Mouse (Mus musculus): Measurements from ENCODE around the gene Sbp. TPM values are rescaled to one million over a fixed set of nuclear protein-coding genes. Genes with fewer than 3 reads are reported as not detected.

The Sbp gene
- polyA plus RNA-seq, 1 experiment from 2014 or later: not detected

GRCm38 (mm10) chr17:23955174-23955573 lies 13.7 kb downstream of the Sbp start, which contains the start of gene Sbpl:
Gene Sbpl (minus strand): TSS chr17:23955274.
- no peak for ATAC-seq (ENCODE audit: insufficient number of reproducible peaks, insufficient read depth, low FRiP score, low read depth)

DNA sequence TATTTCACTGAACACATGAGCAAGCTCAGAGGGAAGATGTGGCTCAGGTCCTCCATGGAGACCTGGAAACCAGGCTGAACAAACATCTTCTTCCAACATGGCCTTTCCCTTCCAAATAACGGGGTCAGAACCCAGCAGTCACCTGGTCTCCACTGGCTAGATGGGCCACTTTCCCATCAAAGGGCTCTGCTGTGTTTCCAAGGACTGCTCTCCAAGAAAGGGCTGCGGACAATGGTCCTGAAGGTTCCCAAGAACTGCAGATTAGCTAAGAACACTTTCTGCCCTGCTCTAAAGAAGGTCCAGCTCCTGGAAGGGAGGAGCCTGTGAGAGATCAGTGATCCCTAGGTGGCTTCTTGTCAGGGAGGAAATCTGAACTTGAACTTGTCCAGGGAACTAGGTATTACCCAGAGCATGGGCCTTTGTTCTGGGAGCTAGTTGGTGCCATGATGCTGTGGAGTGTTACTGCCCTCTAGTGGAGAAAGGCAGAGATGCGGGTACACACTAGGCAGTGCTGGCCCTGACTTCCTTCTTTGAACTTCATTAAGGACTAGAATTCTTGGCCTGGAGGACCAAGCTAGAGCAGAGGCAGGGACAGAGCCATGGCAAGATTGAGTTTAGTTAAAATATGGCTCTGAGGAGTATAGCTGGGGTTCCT lies 18.7 kb downstream of the Sbp start:
- Histone ChIP-seq H3K9ac (ENCODE audit: low read length) (no peak overlapping the region), H3K27ac (replicated peaks in 1 of 2; ENCODE audit: control insufficient read depth in 1 of 2, insufficient read depth in 1 of 2, low read depth in 2 of 2, low read length in 2 of 2) (no peak overlapping the region), H3K4me1 (ENCODE audit: control insufficient read depth in 2 of 2, insufficient read depth in 2 of 2, low read length in 2 of 2) (no peaks in the 10 kb centered on the region), H3K36me3 (ENCODE audit: control insufficient read depth, insufficient read depth, low read length) (no peaks in the 10 kb centered on the region), H3K4me3 (ENCODE audit: control insufficient read depth in 1 of 2, insufficient read depth in 1 of 2, low read depth in 1 of 2, low read length in 2 of 2) (no peak overlapping the region), H3K27me3 (ENCODE audit: control insufficient read depth, insufficient read depth, low read length) (no peaks in the 10 kb centered on the region; the same call in 1 of the 2 replicates), H3K4me2 (ENCODE audit: low read length) (no peak overlapping the region), H3K9me3 (ENCODE audit: control insufficient read depth, low read length) (no peaks in the 10 kb centered on the region)
- peak; percentile 71; the same call in 1 of the 2 replicates for ATAC-seq (ENCODE audit: insufficient number of reproducible peaks, insufficient read depth, low FRiP score, low read depth)
- 33% methylated on average over 3 of the region's 3 CpGs for WGBS

More at GRCm38 (mm10) chr17:23955174-23955573, 13.7 kb downstream of the Sbp start, which contains the start of gene Sbpl:
- no peaks in the 10 kb centered on the region for H3K4me1 ChIP-seq (ENCODE audit: control insufficient read depth in 2 of 2, insufficient read depth in 2 of 2, low read length in 2 of 2)
- no peak within 1 kb of the TSS for H3K4me2 ChIP-seq (ENCODE audit: low read length)
- no peak within 1 kb of the TSS for H3K27ac ChIP-seq (replicated peaks in 1 of 2; ENCODE audit: control insufficient read depth in 1 of 2, insufficient read depth in 1 of 2, low read depth in 2 of 2, low read length in 2 of 2)
- H3K9ac ChIP-seq (ENCODE audit: low read length): no peak within 1 kb of the TSS
- no peaks in the 10 kb centered on the region; the same call in 1 of the 2 replicates for H3K27me3 ChIP-seq (ENCODE audit: control insufficient read depth, insufficient read depth, low read length)
- H3K36me3 ChIP-seq (ENCODE audit: control insufficient read depth, insufficient read depth, low read length): no peaks in the 10 kb centered on the region
- WGBS: 76% methylated on average over 5 of the region's 5 CpGs
- no peak within 1 kb of the TSS for H3K4me3 ChIP-seq (ENCODE audit: control insufficient read depth in 1 of 2, insufficient read depth in 1 of 2, low read depth in 1 of 2, low read length in 2 of 2)
- H3K9me3 ChIP-seq (ENCODE audit: control insufficient read depth, low read length): no peaks in the 10 kb centered on the region

DNA sequence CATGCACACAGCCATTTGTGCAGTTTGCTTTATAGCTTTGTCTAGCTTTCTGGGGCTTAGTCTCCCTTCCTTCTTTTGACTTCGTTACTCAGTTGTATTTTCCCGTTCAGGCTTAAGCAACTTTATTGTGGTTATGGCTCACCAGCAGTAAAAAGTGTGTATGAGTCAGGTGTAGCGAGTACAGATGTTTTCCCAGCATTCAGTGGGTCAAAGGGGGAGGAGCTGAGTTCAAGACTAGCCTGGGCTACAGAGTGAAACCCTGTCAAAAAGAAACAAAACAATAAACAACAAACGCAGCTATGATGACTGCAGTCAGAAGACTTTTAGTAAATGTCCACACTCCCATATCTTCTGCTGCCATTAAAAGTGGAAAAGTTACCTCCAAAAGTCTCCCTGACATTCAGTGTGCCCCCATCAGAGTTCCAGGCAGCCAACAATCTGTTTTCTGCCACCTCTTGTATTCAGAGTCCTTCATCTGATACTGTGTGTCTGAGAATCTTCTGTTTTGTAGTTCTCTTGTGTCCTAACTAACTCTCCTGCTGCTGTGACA lies 20.2 kb downstream of the Sbp start:
- 78% methylated on average over 4 of the region's 4 CpGs for WGBS
- H3K36me3 ChIP-seq (ENCODE audit: control insufficient read depth, insufficient read depth, low read length): no peaks in the 10 kb centered on the region
- H3K9ac ChIP-seq (ENCODE audit: low read length): no peak overlapping the region
- no peak overlapping the region for H3K4me2 ChIP-seq (ENCODE audit: low read length)
- no peaks in the 10 kb centered on the region for H3K4me1 ChIP-seq (ENCODE audit: control insufficient read depth in 2 of 2, insufficient read depth in 2 of 2, low read length in 2 of 2)
- H3K27ac ChIP-seq (replicated peaks in 1 of 2; ENCODE audit: control insufficient read depth in 1 of 2, insufficient read depth in 1 of 2, low read depth in 2 of 2, low read length in 2 of 2): no peak overlapping the region
- H3K9me3 ChIP-seq (ENCODE audit: control insufficient read depth, low read length): no peaks in the 10 kb centered on the region
- H3K27me3 ChIP-seq (ENCODE audit: control insufficient read depth, insufficient read depth, low read length): no peaks in the 10 kb centered on the region
- ATAC-seq (ENCODE audit: insufficient number of reproducible peaks, insufficient read depth, low FRiP score, low read depth): no peak
- no peak overlapping the region for H3K4me3 ChIP-seq (ENCODE audit: control insufficient read depth in 1 of 2, insufficient read depth in 1 of 2, low read depth in 1 of 2, low read length in 2 of 2)

GRCm38 (mm10) chr17:23965805-23966425 lies 24.4 kb downstream of the Sbp start:
- no peaks in the 10 kb centered on the region for H3K27me3 ChIP-seq (ENCODE audit: control insufficient read depth, insufficient read depth, low read length)
- H3K9me3 ChIP-seq (ENCODE audit: control insufficient read depth, low read length): no peaks in the 10 kb centered on the region
- no peaks in the 10 kb centered on the region for H3K36me3 ChIP-seq (ENCODE audit: control insufficient read depth, insufficient read depth, low read length)
- H3K4me3 ChIP-seq (ENCODE audit: control insufficient read depth in 1 of 2, insufficient read depth in 1 of 2, low read depth in 1 of 2, low read length in 2 of 2): no peak overlapping the region
- H3K27ac ChIP-seq (replicated peaks in 1 of 2; ENCODE audit: control insufficient read depth in 1 of 2, insufficient read depth in 1 of 2, low read depth in 2 of 2, low read length in 2 of 2): no peak overlapping the region
- no peak overlapping the region for H3K4me2 ChIP-seq (ENCODE audit: low read length)
- H3K9ac ChIP-seq (ENCODE audit: low read length): no peak overlapping the region
- ATAC-seq (ENCODE audit: insufficient number of reproducible peaks, insufficient read depth, low FRiP score, low read depth): no peak
- H3K4me1 ChIP-seq (ENCODE audit: control insufficient read depth in 2 of 2, insufficient read depth in 2 of 2, low read length in 2 of 2): no peaks in the 10 kb centered on the region
- WGBS: 38% methylated on average over 6 of the region's 6 CpGs

DNA sequence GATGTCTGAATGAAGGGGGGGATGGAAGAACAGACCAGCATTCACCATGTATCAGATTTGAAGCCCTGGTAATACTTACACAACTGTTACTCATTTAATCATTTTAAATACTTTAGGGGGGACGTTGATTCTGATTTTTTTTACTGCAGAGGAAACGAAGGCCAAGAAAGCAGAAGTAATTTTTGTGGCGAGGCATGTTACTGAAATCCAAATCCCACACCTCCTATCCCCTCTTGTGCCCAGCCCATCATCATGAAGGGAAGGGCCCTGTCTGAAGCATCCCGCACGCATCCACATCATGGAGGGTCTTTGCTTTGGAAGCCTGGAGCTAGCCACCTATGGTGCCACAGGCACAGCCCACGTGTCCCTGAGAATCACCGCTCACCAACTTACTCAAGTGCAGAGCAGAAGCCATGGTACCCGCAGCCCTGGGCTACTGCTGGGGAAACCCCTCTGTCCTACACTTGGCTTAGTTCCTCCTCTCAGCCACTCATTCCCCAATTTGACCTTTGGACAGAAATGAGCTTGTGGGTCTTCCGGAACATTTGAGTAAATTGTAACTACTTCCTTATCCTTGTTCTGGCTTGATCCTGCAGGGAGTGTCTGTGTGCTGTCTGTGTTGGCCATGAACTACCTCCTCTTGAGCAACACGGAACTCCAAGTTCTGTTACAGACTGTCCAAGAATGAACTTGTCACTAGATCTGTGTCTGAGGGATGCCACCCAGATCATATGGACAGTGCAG lies 25.4 kb downstream of the Sbp start:
- no peak overlapping the region for H3K4me2 ChIP-seq (ENCODE audit: low read length)
- no peaks in the 10 kb centered on the region for H3K27me3 ChIP-seq (ENCODE audit: control insufficient read depth, insufficient read depth, low read length)
- no peaks in the 10 kb centered on the region for H3K4me1 ChIP-seq (ENCODE audit: control insufficient read depth in 2 of 2, insufficient read depth in 2 of 2, low read length in 2 of 2)
- H3K36me3 ChIP-seq (ENCODE audit: control insufficient read depth, insufficient read depth, low read length): no peaks in the 10 kb centered on the region
- no peak for ATAC-seq (ENCODE audit: insufficient number of reproducible peaks, insufficient read depth, low FRiP score, low read depth)
- no peak overlapping the region for H3K4me3 ChIP-seq (ENCODE audit: control insufficient read depth in 1 of 2, insufficient read depth in 1 of 2, low read depth in 1 of 2, low read length in 2 of 2)
- 87% methylated on average over 10 of the region's 10 CpGs for WGBS
- H3K9me3 ChIP-seq (ENCODE audit: control insufficient read depth, low read length): no peaks in the 10 kb centered on the region
- no peak overlapping the region for H3K27ac ChIP-seq (replicated peaks in 1 of 2; ENCODE audit: control insufficient read depth in 1 of 2, insufficient read depth in 1 of 2, low read depth in 2 of 2, low read length in 2 of 2)
- H3K9ac ChIP-seq (ENCODE audit: low read length): no peak overlapping the region

- H3K4me1 ChIP-seq (ENCODE audit: control insufficient read depth in 2 of 2, insufficient read depth in 2 of 2, low read length in 2 of 2): no peaks in the 10 kb centered on the region
- H3K27ac ChIP-seq (replicated peaks in 1 of 2; ENCODE audit: control insufficient read depth in 1 of 2, insufficient read depth in 1 of 2, low read depth in 2 of 2, low read length in 2 of 2): no peak overlapping the region
- no peaks in the 10 kb centered on the region for H3K27me3 ChIP-seq (ENCODE audit: control insufficient read depth, insufficient read depth, low read length)
- no peak overlapping the region for H3K9ac ChIP-seq (ENCODE audit: low read length)
- no peaks in the 10 kb centered on the region for H3K36me3 ChIP-seq (ENCODE audit: control insufficient read depth, insufficient read depth, low read length)
- ATAC-seq (ENCODE audit: insufficient number of reproducible peaks, insufficient read depth, low FRiP score, low read depth): no peak
- H3K4me3 ChIP-seq (ENCODE audit: control insufficient read depth in 1 of 2, insufficient read depth in 1 of 2, low read depth in 1 of 2, low read length in 2 of 2): no peak overlapping the region
- 42% methylated on average over 2 of the region's 2 CpGs for WGBS
- no peak overlapping the region for H3K4me2 ChIP-seq (ENCODE audit: low read length)
- H3K9me3 ChIP-seq (ENCODE audit: control insufficient read depth, low read length): no peaks in the 10 kb centered on the region
These were observed 27.3 kb downstream of the Sbp start for GRCm38 (mm10) chr17:23968780-23969179.

GRCm38 (mm10) chr17:23969231-23969630 lies 27.8 kb downstream of the Sbp start:
- no peak for ATAC-seq (ENCODE audit: insufficient number of reproducible peaks, insufficient read depth, low FRiP score, low read depth)
- H3K4me1 ChIP-seq (ENCODE audit: control insufficient read depth in 2 of 2, insufficient read depth in 2 of 2, low read length in 2 of 2): no peaks in the 10 kb centered on the region
- no peaks in the 10 kb centered on the region for H3K27me3 ChIP-seq (ENCODE audit: control insufficient read depth, insufficient read depth, low read length)
- WGBS: 3% methylated on average over 1 of the region's 1 CpGs
- no peaks in the 10 kb centered on the region for H3K36me3 ChIP-seq (ENCODE audit: control insufficient read depth, insufficient read depth, low read length)
- no peak overlapping the region for H3K9ac ChIP-seq (ENCODE audit: low read length)
- H3K4me2 ChIP-seq (ENCODE audit: low read length): no peak overlapping the region
- no peak overlapping the region for H3K4me3 ChIP-seq (ENCODE audit: control insufficient read depth in 1 of 2, insufficient read depth in 1 of 2, low read depth in 1 of 2, low read length in 2 of 2)
- H3K9me3 ChIP-seq (ENCODE audit: control insufficient read depth, low read length): no peaks in the 10 kb centered on the region
- no peak overlapping the region for H3K27ac ChIP-seq (replicated peaks in 1 of 2; ENCODE audit: control insufficient read depth in 1 of 2, insufficient read depth in 1 of 2, low read depth in 2 of 2, low read length in 2 of 2)

Measured in heart, embryonic 14.5 days (tissue).